Mouse (Mus musculus) liver, postnatal 0 days (tissue): ENCODE measurements around the gene Pkm. TPM values are rescaled to one million over a fixed set of nuclear protein-coding genes. Genes with fewer than 3 reads are reported as not detected.
A peak's percentile ranks its signal among the peaks of the same experiment; 100 is the strongest.

Experiments used
- ATAC-seq: fragments of 200-750 bp; cut with Nextera tagmentation; 2 replicates; pipeline ENCODE4 v1.8.0; 2017; ENCODE audit warnings: mild to moderate bottlenecking, moderate library complexity
- DNase-seq: peaks from one replicate; pipeline ENCODE4 v3.0.0-alpha.2; 2016
- H3K27ac ChIP-seq: fragments of 300-500 bp; sonication (generic); 2 replicates; pipeline ENCODE4 v1.5.1; 2014; ENCODE audit warnings: antibody characterized with exemption, moderate library complexity, mild to moderate bottlenecking, low read depth
- H3K27me3 ChIP-seq: fragments of 300-500 bp; sonication (generic); 2 replicates; pipeline ENCODE4 v1.6.1; 2014; ENCODE audit warnings: low read length, control low read depth, mixed read lengths; ENCODE audit not compliant: insufficient read depth
- H3K36me3 ChIP-seq: fragments of 300-500 bp; sonication (generic); replicated peaks from 2 replicates; pipeline ENCODE4 v1.6.1; 2014; ENCODE audit warnings: mild to moderate bottlenecking, control low read depth, low read length, moderate library complexity, mixed read lengths; ENCODE audit not compliant: insufficient read depth
- H3K4me1 ChIP-seq: fragments of 300-500 bp; sonication (generic); 2 replicates; pipeline ENCODE4 v1.6.1; 2014; ENCODE audit warnings: antibody characterized with exemption, mild to moderate bottlenecking, control low read depth; ENCODE audit not compliant: insufficient read depth
- H3K4me2 ChIP-seq: fragments of 300-500 bp; sonication (generic); 2 replicates; pipeline ENCODE4 v1.6.1; 2014; ENCODE audit warnings: low read depth, mild to moderate bottlenecking, low read length, moderate library complexity, mixed read lengths
- H3K4me3 ChIP-seq: fragments of 300-500 bp; sonication (generic); 2 replicates; pipeline ENCODE4 v1.5.1; 2014; ENCODE audit warnings: low read depth, low read length
- H3K9ac ChIP-seq: fragments of 300-500 bp; sonication (generic); replicated peaks from 2 replicates; pipeline ENCODE4 v1.6.1; 2014; ENCODE audit warnings: mild to moderate bottlenecking, moderate library complexity
- H3K9me3 ChIP-seq: fragments of 300-500 bp; sonication (generic); 2 replicates; pipeline ENCODE4 v1.6.1; 2016; ENCODE audit warnings: mild to moderate bottlenecking, control low read depth, low read length, mixed read lengths
- CTCF ChIP-seq: sonication (generic); IDR thresholded peaks from 2 replicates; pipeline ENCODE4 v1.5.1; 2016; ENCODE audit warnings: antibody characterized with exemption, low read depth
- EP300 ChIP-seq: IDR thresholded peaks from 2 replicates; pipeline ENCODE4 v1.6.1; 2016; ENCODE audit warnings: antibody characterized with exemption, low read depth, mild to moderate bottlenecking
- WGBS: fragments of 180-500 bp; shearing (Covaris S2); extraction: QIAGEN DNeasy Blood & Tissue Kit; methylation state at CpG from one replicate; pipeline ENCODE4 v1.1.7; 2014; ENCODE audit not compliant: insufficient replicate concordance; 5-methylcytosine and 5-hydroxymethylcytosine counted together
- polyA plus RNA-seq: library from polyadenylated mRNA; unstranded; fragments of >200 nt; fragmentation: Nextera tagmentation; extraction: Ambion mirVana; gene quantifications from 2 replicates; pipeline ENCODE4 v1.2.1, GENCODE M21; 2015

Pkm gene
- polyA plus RNA-seq, 1 experiment from 2014 or later, result 117 TPM

- H3K4me3 ChIP-seq, result no peak overlapping the region
- 81% methylated on average over 4 of the region's 4 CpGs for WGBS
- DNase-seq, result no peak
- no peak overlapping the region for H3K4me2 ChIP-seq
- TF ChIP-seq EP300, result no peak
- peaks cover 34% of the 10 kb centered on the region for H3K36me3 ChIP-seq
- H3K9ac ChIP-seq, result no peak overlapping the region
- H3K27me3 ChIP-seq, result 0 out of 2 replicates have a peak, but pooled peaks cover 7% of the 10 kb centered on the region
- no peaks in the 10 kb centered on the region for H3K4me1 ChIP-seq
- no peak for ATAC-seq
- H3K27ac ChIP-seq, result no peak overlapping the region
- H3K9me3 ChIP-seq, result no peaks in the 10 kb centered on the region
Observed at GRCm38 (mm10) chr9:59639936-59640335, 16.2 kb upstream of the Pkm start.

GRCm38 (mm10) chr9:59641320-59641719 lies 14.8 kb upstream of the Pkm start:
- Histone ChIP-seq H3K36me3 (peaks cover 29% of the 10 kb centered on the region), H3K27ac (no peak overlapping the region), H3K9ac (no peak overlapping the region), H3K4me3 (no peak overlapping the region), H3K9me3 (no peaks in the 10 kb centered on the region), H3K4me2 (no peak overlapping the region), H3K27me3 (0 out of 2 replicates have a peak, but pooled peaks cover 7% of the 10 kb centered on the region), H3K4me1 (no peaks in the 10 kb centered on the region)
- WGBS, result 65% methylated on average over 2 of the region's 2 CpGs
- DNase-seq (no peak), ATAC-seq (no peak)
- TF ChIP-seq EP300 (no peak), CTCF (no peak)

DNA sequence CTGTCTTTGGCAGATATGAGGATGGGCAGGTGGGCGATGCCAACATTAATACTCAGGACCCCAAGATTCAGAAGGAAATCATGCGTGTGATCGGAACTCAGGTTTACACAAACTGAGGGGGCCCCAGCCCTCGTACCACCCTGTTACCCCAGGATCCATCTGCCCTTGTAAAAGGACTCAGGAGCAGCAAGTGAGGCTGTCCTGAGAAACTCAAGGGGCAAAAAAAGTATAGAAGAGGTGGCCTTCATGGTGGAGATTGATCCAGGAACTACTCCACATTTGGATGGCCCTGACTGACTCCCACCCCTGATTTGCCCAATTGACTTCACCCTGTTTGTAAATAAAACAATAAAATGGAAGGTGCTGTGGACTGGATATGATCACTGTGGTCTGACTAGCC lies 6.3 kb upstream of the Pkm start:
- TF ChIP-seq EP300, result no peak
- TF ChIP-seq CTCF, result no peak
- WGBS, result 93% methylated on average over 4 of the region's 4 CpGs
- no peak overlapping the region for H3K4me2 ChIP-seq

GRCm38 (mm10) chr9:59653371-59653770 lies 2.8 kb upstream of the Pkm start:
- WGBS, result 14% methylated on average over 3 of the region's 3 CpGs
- 0 out of 2 replicates have a peak overlapping the region, but pooled peaks have one; percentile 8 for H3K27ac ChIP-seq
- 0 out of 2 replicates have a peak overlapping the region, but pooled peaks have one; percentile 7 for H3K4me2 ChIP-seq

More for the DNA sequence above, 6.3 kb upstream of the Pkm start:
- peaks cover 35% of the 10 kb centered on the region for H3K27me3 ChIP-seq
- 0 out of 2 replicates have a peak, but pooled peaks cover 2% of the 10 kb centered on the region for H3K4me1 ChIP-seq
- H3K36me3 ChIP-seq, result peaks cover 9% of the 10 kb centered on the region; the same call in 1 of the 2 replicates
- H3K9ac ChIP-seq, result no peak overlapping the region
- no peaks in the 10 kb centered on the region for H3K9me3 ChIP-seq
- no peak overlapping the region for H3K27ac ChIP-seq
- ATAC-seq, result no peak
- no peak overlapping the region for H3K4me3 ChIP-seq
- no peak for DNase-seq

GRCm38 (mm10) chr9:59654450-59654983 lies 1.7 kb upstream of the Pkm start:
- no peak for ATAC-seq
- Histone ChIP-seq H3K9me3 (no peaks in the 10 kb centered on the region), H3K36me3 (peaks cover 3% of the 10 kb centered on the region; the same call in 1 of the 2 replicates), H3K27me3 (peaks cover 65% of the 10 kb centered on the region), H3K27ac (no peak overlapping the region), H3K9ac (no peak overlapping the region), H3K4me1 (peaks cover 10% of the 10 kb centered on the region), H3K4me3 (no peak overlapping the region), H3K4me2 (0 out of 2 replicates have a peak overlapping the region, but pooled peaks have one; percentile 68)
- DNase-seq, result no peak
- 58% methylated on average over 2 of the region's 2 CpGs for WGBS
- no peak for TF ChIP-seq CTCF
- no peak for TF ChIP-seq EP300

More at GRCm38 (mm10) chr9:59653371-59653770, 2.8 kb upstream of the Pkm start:
- DNase-seq, result peak; percentile 44
- Histone ChIP-seq H3K36me3 (peaks cover 9% of the 10 kb centered on the region; the same call in 1 of the 2 replicates), H3K27me3 (peaks cover 63% of the 10 kb centered on the region), H3K4me3 (no peak overlapping the region), H3K4me1 (peaks cover 10% of the 10 kb centered on the region), H3K9ac (no peak overlapping the region), H3K9me3 (no peaks in the 10 kb centered on the region)
- ATAC-seq, result peak; percentile 14; the same call in 1 of the 2 replicates
- TF ChIP-seq CTCF (no peak), EP300 (0 out of 2 replicates have a peak, but pooled peaks have one; percentile 15)

GRCm38 (mm10) chr9:59656635-59657617 lies 758 bp downstream of the Pkm start:
- peaks cover 68% of the 10 kb centered on the region for H3K27me3 ChIP-seq
- H3K9me3 ChIP-seq, result no peaks in the 10 kb centered on the region
- peak overlapping the region; percentile 59 for H3K4me3 ChIP-seq
- peak; percentile 12 for ATAC-seq
- peak; percentile 44 for TF ChIP-seq CTCF
- TF ChIP-seq EP300, result no peak
- H3K4me2 ChIP-seq, result peak overlapping the region; percentile 68
- H3K9ac ChIP-seq, result peak overlapping the region; percentile 39
- peaks cover 16% of the 10 kb centered on the region for H3K4me1 ChIP-seq
- peak; percentile 81 for DNase-seq
- peak overlapping the region; percentile 90 for H3K27ac ChIP-seq
- WGBS, result under 1% methylated on average over 63 of the region's 65 CpGs
- 0 out of 2 replicates have a peak, but pooled peaks cover 2% of the 10 kb centered on the region for H3K36me3 ChIP-seq
